Mouse (Mus musculus) urinary bladder, postnatal 25 days (tissue): ENCODE results near the gene Olfr1269.

Source experiments
- DNase-seq: peaks from one replicate; pipeline ENCODE4 v3.0.0; 2022; ENCODE audit warnings: low spot score

Gene Olfr1269

GRCm38 (mm10) chr2:90121312-90121711 is at the start of gene Olfr1269:
Gene Olfr1269, minus strand, starts transcription at chr2:90121412.
- no peak for DNase-seq

- no peak for DNase-seq
Observed at GRCm38 (mm10) chr2:90153916-90154315, 32.7 kb upstream of the Olfr1269 start.

GRCm38 (mm10) chr2:90152991-90153390 is 31.8 kb upstream of the Olfr1269 start, which contains the start of gene Olfr1270:
Gene Olfr1270, minus strand, starts transcription at chr2:90153091.
- DNase-seq = no peak

- no peak for DNase-seq
Observed at GRCm38 (mm10) chr2:90142196-90142595, 21.0 kb upstream of the Olfr1269 start, which contains the start of gene Olfr32. Gene Olfr32, minus strand, starts transcription at chr2:90142296.

GRCm38 (mm10) chr2:90070065-90070464 is 51.1 kb downstream of the Olfr1269 start:
- DNase-seq = no peak
